Mouse (Mus musculus): Measurements from ENCODE around the gene Pign. TPM values are rescaled to one million over a fixed set of nuclear protein-coding genes. Genes with fewer than 3 reads are reported as not detected.

The Pign gene
- polyA plus RNA-seq, 1 experiment from 2014 or later, result 14.4 TPM

- Histone ChIP-seq H3K4me3 (ENCODE audit: low read depth, low read length) (no peak overlapping the region), H3K4me1 (ENCODE audit: control insufficient read depth, insufficient read depth, low read length) (no peaks in the 10 kb centered on the region), H3K27ac (ENCODE audit: low read depth, low read length) (no peak overlapping the region), H3K9ac (ENCODE audit: low read length) (no peak overlapping the region), H3K4me2 (ENCODE audit: low read depth) (no peak overlapping the region), H3K27me3 (ENCODE audit: control insufficient read depth, insufficient read depth, low read length) (no peaks in the 10 kb centered on the region), H3K9me3 (ENCODE audit: control insufficient read depth, low read length) (no peaks in the 10 kb centered on the region), H3K36me3 (ENCODE audit: control insufficient read depth, insufficient read depth, low read length) (no peaks in the 10 kb centered on the region)
- 87% methylated on average over 5 of the region's 5 CpGs for WGBS
- DNase-seq (ENCODE audit: low spot score) (no peak), ATAC-seq (ENCODE audit: insufficient read depth, low FRiP score, low TSS enrichment) (no peak)
These were observed 74.8 kb downstream of the Pign start for GRCm38 (mm10) chr1:105588697-105589096.

- ATAC-seq (ENCODE audit: insufficient read depth, low FRiP score, low TSS enrichment) (no peak), DNase-seq (ENCODE audit: low spot score) (no peak)
- Histone ChIP-seq H3K27ac (ENCODE audit: low read depth, low read length) (no peak overlapping the region), H3K9me3 (ENCODE audit: control insufficient read depth, low read length) (no peaks in the 10 kb centered on the region), H3K4me2 (ENCODE audit: low read depth) (no peak overlapping the region), H3K9ac (ENCODE audit: low read length) (no peak overlapping the region), H3K36me3 (ENCODE audit: control insufficient read depth, insufficient read depth, low read length) (no peaks in the 10 kb centered on the region), H3K4me1 (ENCODE audit: control insufficient read depth, insufficient read depth, low read length) (no peaks in the 10 kb centered on the region), H3K27me3 (ENCODE audit: control insufficient read depth, insufficient read depth, low read length) (no peaks in the 10 kb centered on the region), H3K4me3 (ENCODE audit: low read depth, low read length) (no peak overlapping the region)
- 96% methylated on average over 1 of the region's 1 CpGs for WGBS
These were observed 80.7 kb downstream of the Pign start for GRCm38 (mm10) chr1:105582800-105583199.

DNA sequence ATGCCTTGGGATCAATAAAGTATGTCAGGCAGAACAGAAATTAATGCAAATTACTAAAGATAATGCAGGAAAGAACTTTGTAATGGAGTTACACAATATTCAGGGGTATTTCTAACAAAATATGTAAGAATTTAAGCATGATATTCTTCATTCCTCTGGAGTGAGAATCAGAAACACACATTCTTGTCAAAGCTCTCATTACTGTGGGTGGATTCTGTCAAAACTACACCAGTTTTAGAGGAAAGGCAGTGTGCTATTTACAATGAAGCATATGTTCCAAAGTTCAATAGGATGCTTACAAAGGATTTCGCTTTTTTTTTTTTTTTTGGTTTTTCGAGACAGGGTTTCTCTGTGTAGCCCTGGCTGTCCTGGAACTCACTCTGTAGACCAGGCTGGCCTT is 82.6 kb downstream of the Pign start:
- no peak for DNase-seq (ENCODE audit: low spot score)
- H3K27ac ChIP-seq (ENCODE audit: low read depth, low read length), result no peak overlapping the region
- WGBS, result 96% methylated on average over 2 of the region's 2 CpGs

DNA sequence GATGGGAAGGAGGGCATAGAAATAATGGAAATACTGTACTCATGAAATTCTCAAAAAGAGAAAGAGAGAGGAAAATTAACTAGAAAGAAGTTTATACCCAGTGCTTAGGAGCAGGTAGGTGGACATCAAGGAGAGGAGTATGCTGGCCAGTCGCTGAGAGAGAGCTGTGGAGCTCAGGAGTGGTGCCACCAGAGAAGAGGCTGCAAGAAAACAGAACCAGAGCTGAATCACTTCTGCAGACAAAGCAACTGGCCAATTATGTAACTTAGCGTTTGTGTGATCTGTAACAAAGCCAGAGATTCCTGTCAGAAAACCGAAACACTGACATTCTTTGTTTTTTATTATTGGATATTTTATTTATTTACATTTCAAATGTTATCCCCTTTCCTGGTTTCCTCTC is 97.4 kb downstream of the Pign start:
- 85% methylated on average over 3 of the region's 3 CpGs for WGBS
- no peak overlapping the region for H3K27ac ChIP-seq (ENCODE audit: low read depth, low read length)
- no peak overlapping the region for H3K9ac ChIP-seq (ENCODE audit: low read length)
- DNase-seq (ENCODE audit: low spot score) (no peak), ATAC-seq (ENCODE audit: insufficient read depth, low FRiP score, low TSS enrichment) (no peak)
- no peaks in the 10 kb centered on the region for H3K27me3 ChIP-seq (ENCODE audit: control insufficient read depth, insufficient read depth, low read length)
- no peaks in the 10 kb centered on the region for H3K36me3 ChIP-seq (ENCODE audit: control insufficient read depth, insufficient read depth, low read length)
- H3K4me2 ChIP-seq (ENCODE audit: low read depth), result no peak overlapping the region
- H3K9me3 ChIP-seq (ENCODE audit: control insufficient read depth, low read length), result no peaks in the 10 kb centered on the region
- H3K4me1 ChIP-seq (ENCODE audit: control insufficient read depth, insufficient read depth, low read length), result no peaks in the 10 kb centered on the region
- H3K4me3 ChIP-seq (ENCODE audit: low read depth, low read length), result no peak overlapping the region

More for the DNA sequence above, 82.6 kb downstream of the Pign start:
- Histone ChIP-seq H3K9me3 (ENCODE audit: control insufficient read depth, low read length) (no peaks in the 10 kb centered on the region), H3K4me2 (ENCODE audit: low read depth) (no peak overlapping the region), H3K36me3 (ENCODE audit: control insufficient read depth, insufficient read depth, low read length) (no peaks in the 10 kb centered on the region), H3K4me1 (ENCODE audit: control insufficient read depth, insufficient read depth, low read length) (no peaks in the 10 kb centered on the region), H3K27me3 (ENCODE audit: control insufficient read depth, insufficient read depth, low read length) (no peaks in the 10 kb centered on the region), H3K9ac (ENCODE audit: low read length) (no peak overlapping the region), H3K4me3 (ENCODE audit: low read depth, low read length) (no peak overlapping the region)
- no peak for ATAC-seq (ENCODE audit: insufficient read depth, low FRiP score, low TSS enrichment)

- ATAC-seq (ENCODE audit: insufficient read depth, low FRiP score, low TSS enrichment) (no peak), DNase-seq (ENCODE audit: low spot score) (no peak)
- H3K9ac ChIP-seq (ENCODE audit: low read length), result no peak overlapping the region
- no peaks in the 10 kb centered on the region for H3K27me3 ChIP-seq (ENCODE audit: control insufficient read depth, insufficient read depth, low read length)
- H3K4me2 ChIP-seq (ENCODE audit: low read depth), result no peak overlapping the region
- H3K4me3 ChIP-seq (ENCODE audit: low read depth, low read length), result no peak overlapping the region
- no peaks in the 10 kb centered on the region for H3K9me3 ChIP-seq (ENCODE audit: control insufficient read depth, low read length)
- WGBS, result 90% methylated on average over 1 of the region's 1 CpGs
- H3K27ac ChIP-seq (ENCODE audit: low read depth, low read length), result no peak overlapping the region
- no peaks in the 10 kb centered on the region for H3K4me1 ChIP-seq (ENCODE audit: control insufficient read depth, insufficient read depth, low read length)
- no peaks in the 10 kb centered on the region for H3K36me3 ChIP-seq (ENCODE audit: control insufficient read depth, insufficient read depth, low read length)
These were observed 99.2 kb downstream of the Pign start for GRCm38 (mm10) chr1:105564289-105564688.

GRCm38 (mm10) chr1:105563821-105564220 is 99.7 kb downstream of the Pign start:
- no peaks in the 10 kb centered on the region for H3K27me3 ChIP-seq (ENCODE audit: control insufficient read depth, insufficient read depth, low read length)
- H3K4me2 ChIP-seq (ENCODE audit: low read depth), result no peak overlapping the region
- no peak overlapping the region for H3K27ac ChIP-seq (ENCODE audit: low read depth, low read length)
- ATAC-seq (ENCODE audit: insufficient read depth, low FRiP score, low TSS enrichment), result no peak
- no peaks in the 10 kb centered on the region for H3K9me3 ChIP-seq (ENCODE audit: control insufficient read depth, low read length)
- H3K9ac ChIP-seq (ENCODE audit: low read length), result no peak overlapping the region
- no peaks in the 10 kb centered on the region for H3K36me3 ChIP-seq (ENCODE audit: control insufficient read depth, insufficient read depth, low read length)
- 84% methylated on average over 2 of the region's 2 CpGs for WGBS
- no peak for DNase-seq (ENCODE audit: low spot score)
- no peak overlapping the region for H3K4me3 ChIP-seq (ENCODE audit: low read depth, low read length)
- H3K4me1 ChIP-seq (ENCODE audit: control insufficient read depth, insufficient read depth, low read length), result no peaks in the 10 kb centered on the region

DNA sequence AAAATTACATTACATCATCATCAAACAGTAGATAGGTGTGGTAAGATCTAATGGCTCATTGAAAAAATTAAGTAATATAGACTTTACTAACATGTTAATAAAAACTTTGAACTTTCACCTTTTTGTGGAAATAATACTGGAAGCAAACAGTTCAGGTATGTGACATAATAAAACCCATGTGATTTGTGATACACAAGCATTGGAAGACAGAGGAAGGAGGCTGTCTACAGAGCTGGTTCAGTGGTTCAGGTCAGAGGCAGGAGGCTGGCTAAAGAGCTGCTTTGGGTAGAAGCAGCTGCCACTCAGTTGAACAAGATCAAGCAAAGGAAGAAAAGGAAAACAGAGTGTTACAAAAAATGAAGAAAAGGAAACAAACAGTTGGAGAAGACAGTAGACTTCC is 107.4 kb downstream of the Pign start:
- no peaks in the 10 kb centered on the region for H3K9me3 ChIP-seq (ENCODE audit: control insufficient read depth, low read length)
- DNase-seq (ENCODE audit: low spot score), result no peak
- no peak overlapping the region for H3K4me3 ChIP-seq (ENCODE audit: low read depth, low read length)
- H3K4me1 ChIP-seq (ENCODE audit: control insufficient read depth, insufficient read depth, low read length), result no peaks in the 10 kb centered on the region
- no peaks in the 10 kb centered on the region for H3K27me3 ChIP-seq (ENCODE audit: control insufficient read depth, insufficient read depth, low read length)
- no peak overlapping the region for H3K9ac ChIP-seq (ENCODE audit: low read length)
- no peak overlapping the region for H3K4me2 ChIP-seq (ENCODE audit: low read depth)
- H3K36me3 ChIP-seq (ENCODE audit: control insufficient read depth, insufficient read depth, low read length), result no peaks in the 10 kb centered on the region
- no peak for ATAC-seq (ENCODE audit: insufficient read depth, low FRiP score, low TSS enrichment)
- H3K27ac ChIP-seq (ENCODE audit: low read depth, low read length), result no peak overlapping the region

DNA sequence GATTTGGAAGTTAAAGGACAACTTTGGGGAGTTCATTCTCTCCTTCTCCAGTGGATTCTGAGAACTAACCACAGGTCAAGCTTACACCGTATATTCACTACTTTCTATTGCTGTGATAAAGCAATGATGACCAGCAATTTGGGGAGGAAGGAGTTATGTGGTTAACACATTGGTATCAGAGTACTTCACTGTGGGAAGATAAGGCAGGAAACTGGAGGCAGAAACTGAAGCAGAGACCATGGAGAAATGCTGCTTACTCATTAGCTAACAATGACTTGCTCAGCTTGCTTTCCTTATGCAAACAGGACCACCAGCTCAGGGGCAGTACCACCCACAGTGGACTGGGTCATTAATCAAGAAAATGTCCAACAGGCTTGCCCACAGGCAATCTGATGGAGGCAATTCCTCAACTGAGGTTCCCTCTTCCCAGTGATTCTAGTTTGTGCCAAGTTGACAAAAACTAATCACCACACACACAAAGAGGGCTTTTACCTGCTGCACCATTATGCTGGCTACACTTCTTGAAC is 108.2 kb downstream of the Pign start:
- no peak overlapping the region for H3K9ac ChIP-seq (ENCODE audit: low read length)
- no peaks in the 10 kb centered on the region for H3K36me3 ChIP-seq (ENCODE audit: control insufficient read depth, insufficient read depth, low read length)
- no peak overlapping the region for H3K4me2 ChIP-seq (ENCODE audit: low read depth)
- no peak for ATAC-seq (ENCODE audit: insufficient read depth, low FRiP score, low TSS enrichment)
- H3K9me3 ChIP-seq (ENCODE audit: control insufficient read depth, low read length), result no peaks in the 10 kb centered on the region
- peak; percentile 18 for DNase-seq (ENCODE audit: low spot score)
- H3K4me3 ChIP-seq (ENCODE audit: low read depth, low read length), result no peak overlapping the region
- H3K27ac ChIP-seq (ENCODE audit: low read depth, low read length), result no peak overlapping the region
- WGBS, result 17% methylated on average over 1 of the region's 1 CpGs
- no peaks in the 10 kb centered on the region for H3K4me1 ChIP-seq (ENCODE audit: control insufficient read depth, insufficient read depth, low read length)
- H3K27me3 ChIP-seq (ENCODE audit: control insufficient read depth, insufficient read depth, low read length), result no peaks in the 10 kb centered on the region

DNA sequence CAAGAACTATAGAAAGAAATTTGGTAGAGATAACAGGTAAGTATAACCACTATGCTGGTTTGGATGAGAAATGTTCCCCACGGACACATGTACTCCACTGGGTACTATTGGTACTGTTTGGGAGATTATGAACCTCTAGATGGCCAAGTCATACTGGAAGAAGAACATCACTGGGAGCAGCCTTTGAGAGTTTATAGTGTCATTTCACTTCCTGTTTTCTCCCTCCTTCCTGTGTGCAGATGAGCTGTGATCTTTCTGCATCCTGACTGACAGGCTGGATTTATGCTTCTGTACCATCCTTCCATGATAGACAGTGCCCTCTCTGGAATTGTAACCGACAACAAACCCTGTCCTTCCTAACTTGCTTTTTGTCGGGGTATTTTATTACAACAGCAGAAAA is 110.3 kb downstream of the Pign start:
- no peak for ATAC-seq (ENCODE audit: insufficient read depth, low FRiP score, low TSS enrichment)
- 89% methylated on average over 3 of the region's 3 CpGs for WGBS

More for the DNA sequence above, 110.3 kb downstream of the Pign start:
- no peak overlapping the region for H3K27ac ChIP-seq (ENCODE audit: low read depth, low read length)
- no peaks in the 10 kb centered on the region for H3K4me1 ChIP-seq (ENCODE audit: control insufficient read depth, insufficient read depth, low read length)
- no peak overlapping the region for H3K9ac ChIP-seq (ENCODE audit: low read length)
- no peaks in the 10 kb centered on the region for H3K36me3 ChIP-seq (ENCODE audit: control insufficient read depth, insufficient read depth, low read length)
- no peak for DNase-seq (ENCODE audit: low spot score)
- H3K9me3 ChIP-seq (ENCODE audit: control insufficient read depth, low read length), result no peaks in the 10 kb centered on the region
- no peak overlapping the region for H3K4me2 ChIP-seq (ENCODE audit: low read depth)
- H3K27me3 ChIP-seq (ENCODE audit: control insufficient read depth, insufficient read depth, low read length), result no peaks in the 10 kb centered on the region
- H3K4me3 ChIP-seq (ENCODE audit: low read depth, low read length), result no peak overlapping the region
